Mouse (Mus musculus): Measurements from ENCODE around the gene Gm45234. TPM values are rescaled to one million over a fixed set of nuclear protein-coding genes. Genes with fewer than 3 reads are reported as not detected.
A peak's percentile ranks its signal among the peaks of the same experiment; 100 is the strongest.

Gene Gm45234
- total RNA-seq, 1 experiment: 0.13 TPM

GRCm38 (mm10) chr6:124750405-124750804 lies 5.4 kb downstream of the Gm45234 start:
- TF ChIP-seq CHD2 (IDR thresholded peaks at IDR 0.05; ENCODE audit: low read depth, low read length) (no peak), MAFK (IDR thresholded peaks at IDR 0.05; ENCODE audit: insufficient read depth, low read depth, low read length) (no peak), HCFC1 (IDR thresholded peaks at IDR 0.05; ENCODE audit: borderline replicate concordance, insufficient read depth, low read length) (no peak), ZNF384 (IDR thresholded peaks at IDR 0.05; ENCODE audit: low read depth, low read length) (no peak), ZC3H11A (IDR thresholded peaks at IDR 0.05; ENCODE audit: borderline replicate concordance, low read depth, low read length) (no peak)
- Histone ChIP-seq H3K27ac (ENCODE audit: insufficient read depth, low read depth, low read length, poor library complexity, severe bottlenecking) (no peak overlapping the region), H3K9ac (ENCODE audit: insufficient read depth, low read depth, low read length, poor library complexity, severe bottlenecking) (no peak overlapping the region), H3K4me3 (ENCODE audit: insufficient read depth in 1 of 2, low read depth in 1 of 2, low read length in 2 of 2, poor library complexity in 1 of 2, severe bottlenecking in 1 of 2) (no peak overlapping the region), H3K36me3 (ENCODE audit: control insufficient read depth, insufficient read depth, low read length, poor library complexity, severe bottlenecking) (peaks cover 5% of the 10 kb centered on the region; the same call in 1 of the 2 replicates), H3K4me1 (ENCODE audit: control insufficient read depth in 2 of 2, insufficient read depth in 2 of 2, low read length in 2 of 2, poor library complexity in 1 of 2) (peaks cover 6 to 18% of the 10 kb centered on the region in 2 experiments; a peak in 3 of 4 replicates), H3K9me3 (ENCODE audit: control insufficient read depth, insufficient read depth, low read depth, low read length) (no peaks in the 10 kb centered on the region)
- in situ Hi-C loops (cut with MboI; ENCODE audit: low sequenced_read_pairs in 2 of 2, unreplicated experiment in 2 of 2): no loop called here
- no peak for DNase-seq (ENCODE audit: low read depth, low spot score)

- H3K9ac ChIP-seq (ENCODE audit: insufficient read depth, low read depth, low read length, poor library complexity, severe bottlenecking): 0 out of 2 replicates have a peak overlapping the region, but pooled peaks have one; percentile 87
- peaks cover 0 to 18% of the 10 kb centered on the region in 2 experiments; a peak in 1 of 4 replicates for H3K4me1 ChIP-seq (ENCODE audit: control insufficient read depth in 2 of 2, insufficient read depth in 2 of 2, low read length in 2 of 2, poor library complexity in 1 of 2)
- no peaks in the 10 kb centered on the region for H3K9me3 ChIP-seq (ENCODE audit: control insufficient read depth, insufficient read depth, low read depth, low read length)
- no peak overlapping the region for H3K27ac ChIP-seq (ENCODE audit: insufficient read depth, low read depth, low read length, poor library complexity, severe bottlenecking)
- H3K36me3 ChIP-seq (ENCODE audit: control insufficient read depth, insufficient read depth, low read length, poor library complexity, severe bottlenecking): peaks cover 13% of the 10 kb centered on the region; the same call in 1 of the 2 replicates
- in situ Hi-C loops (cut with MboI; ENCODE audit: low sequenced_read_pairs in 2 of 2, unreplicated experiment in 2 of 2): no loop called here
- H3K4me3 ChIP-seq (ENCODE audit: insufficient read depth in 1 of 2, low read depth in 1 of 2, low read length in 2 of 2, poor library complexity in 1 of 2, severe bottlenecking in 1 of 2): peak overlapping the region; percentile 72 to 76; a peak in 2 of 4 replicates
- no peak for DNase-seq (ENCODE audit: low read depth, low spot score)
- TF ChIP-seq HCFC1 (IDR thresholded peaks at IDR 0.05; ENCODE audit: borderline replicate concordance, insufficient read depth, low read length) (no peak), CHD2 (IDR thresholded peaks at IDR 0.05; ENCODE audit: low read depth, low read length) (no peak), ZC3H11A (IDR thresholded peaks at IDR 0.05; ENCODE audit: borderline replicate concordance, low read depth, low read length) (no peak), MAFK (IDR thresholded peaks at IDR 0.05; ENCODE audit: insufficient read depth, low read depth, low read length) (no peak), ZNF384 (IDR thresholded peaks at IDR 0.05; ENCODE audit: low read depth, low read length) (no peak)
Measured at GRCm38 (mm10) chr6:124746654-124747632, 8.9 kb downstream of the Gm45234 start.

- Histone ChIP-seq H3K36me3 (ENCODE audit: control insufficient read depth, insufficient read depth, low read length, poor library complexity, severe bottlenecking) (peaks cover 13% of the 10 kb centered on the region; the same call in 1 of the 2 replicates), H3K27ac (ENCODE audit: insufficient read depth, low read depth, low read length, poor library complexity, severe bottlenecking) (no peak overlapping the region), H3K4me1 (ENCODE audit: control insufficient read depth in 2 of 2, insufficient read depth in 2 of 2, low read length in 2 of 2, poor library complexity in 1 of 2) (peaks cover 0 to 18% of the 10 kb centered on the region in 2 experiments; a peak in 1 of 4 replicates), H3K9me3 (ENCODE audit: control insufficient read depth, insufficient read depth, low read depth, low read length) (no peaks in the 10 kb centered on the region), H3K9ac (ENCODE audit: insufficient read depth, low read depth, low read length, poor library complexity, severe bottlenecking) (peak overlapping the region; percentile 87), H3K4me3 (ENCODE audit: insufficient read depth in 1 of 2, low read depth in 1 of 2, low read length in 2 of 2, poor library complexity in 1 of 2, severe bottlenecking in 1 of 2) (peak overlapping the region; percentile 72 to 76)
- no peak for TF ChIP-seq MAFK (IDR thresholded peaks at IDR 0.05; ENCODE audit: insufficient read depth, low read depth, low read length)
- TF ChIP-seq CHD2 (IDR thresholded peaks at IDR 0.05; ENCODE audit: low read depth, low read length): no peak
- no peak for TF ChIP-seq HCFC1 (IDR thresholded peaks at IDR 0.05; ENCODE audit: borderline replicate concordance, insufficient read depth, low read length)
- TF ChIP-seq ZNF384 (IDR thresholded peaks at IDR 0.05; ENCODE audit: low read depth, low read length): no peak
- no peak for TF ChIP-seq ZC3H11A (IDR thresholded peaks at IDR 0.05; ENCODE audit: borderline replicate concordance, low read depth, low read length)
- DNase-seq (ENCODE audit: low read depth, low spot score): no peak
- in situ Hi-C loops (cut with MboI; ENCODE audit: low sequenced_read_pairs in 2 of 2, unreplicated experiment in 2 of 2): no loop called here
Measured at GRCm38 (mm10) chr6:124746296-124746605, 9.6 kb downstream of the Gm45234 start.

- peaks cover 13% of the 10 kb centered on the region; the same call in 1 of the 2 replicates for H3K36me3 ChIP-seq (ENCODE audit: control insufficient read depth, insufficient read depth, low read length, poor library complexity, severe bottlenecking)
- peak overlapping the region; percentile 61 for H3K27ac ChIP-seq (ENCODE audit: insufficient read depth, low read depth, low read length, poor library complexity, severe bottlenecking)
- peak; percentile 79 for TF ChIP-seq HCFC1 (IDR thresholded peaks at IDR 0.05; ENCODE audit: borderline replicate concordance, insufficient read depth, low read length)
- TF ChIP-seq CHD2 (IDR thresholded peaks at IDR 0.05; ENCODE audit: low read depth, low read length): peak; percentile 89
- no peak for TF ChIP-seq ZC3H11A (IDR thresholded peaks at IDR 0.05; ENCODE audit: borderline replicate concordance, low read depth, low read length)
- in situ Hi-C loops (cut with MboI; ENCODE audit: low sequenced_read_pairs in 2 of 2, unreplicated experiment in 2 of 2): no loop called here
- H3K9ac ChIP-seq (ENCODE audit: insufficient read depth, low read depth, low read length, poor library complexity, severe bottlenecking): peak overlapping the region; percentile 87
- peak overlapping the region; percentile 72 to 76 for H3K4me3 ChIP-seq (ENCODE audit: insufficient read depth in 1 of 2, low read depth in 1 of 2, low read length in 2 of 2, poor library complexity in 1 of 2, severe bottlenecking in 1 of 2)
- peaks cover 0 to 18% of the 10 kb centered on the region in 2 experiments; a peak in 1 of 4 replicates for H3K4me1 ChIP-seq (ENCODE audit: control insufficient read depth in 2 of 2, insufficient read depth in 2 of 2, low read length in 2 of 2, poor library complexity in 1 of 2)
- no peaks in the 10 kb centered on the region for H3K9me3 ChIP-seq (ENCODE audit: control insufficient read depth, insufficient read depth, low read depth, low read length)
- DNase-seq (ENCODE audit: low read depth, low spot score): peak; percentile 90
Measured at GRCm38 (mm10) chr6:124745490-124746295, 10.1 kb downstream of the Gm45234 start.

Measured in ES-E14 (cell line).